Mouse (Mus musculus) spleen, adult 2 months (tissue): ENCODE data around the gene Ren1. TPM values are rescaled to one million over a fixed set of nuclear protein-coding genes. Genes with fewer than 3 reads are reported as not detected.
A peak's percentile ranks its signal among the peaks of the same experiment; 100 is the strongest.

ENCODE experiments used
- DNase-seq, 2 experiments: peaks; one replicate each; pipeline versions ENCODE4 v3.0.0 to v3.0.0-alpha.2; 2012 to 2021; ENCODE audit warnings: low spot score in 2 of 2, low read depth in 1 of 2
- H3K27ac ChIP-seq: fragments of 200-500 bp; 2 replicates; pipeline ENCODE4 v1.5.1; 2012; ENCODE audit warnings: low read length, inconsistent platforms; ENCODE audit not compliant: insufficient read depth
- H3K27me3 ChIP-seq: fragments of 200-500 bp; 2 replicates; pipeline ENCODE4 v1.6.1; 2012; ENCODE audit warnings: mild to moderate bottlenecking, moderate library complexity, low read length, inconsistent platforms; ENCODE audit not compliant: control insufficient read depth, insufficient read depth
- H3K36me3 ChIP-seq: fragments of 200-500 bp; 2 replicates; pipeline ENCODE4 v1.6.1; 2012; ENCODE audit warnings: mild to moderate bottlenecking, low read length, inconsistent platforms; ENCODE audit not compliant: control insufficient read depth, insufficient read depth
- H3K4me1 ChIP-seq: fragments of 200-500 bp; 2 replicates; pipeline ENCODE4 v1.6.1; 2011; ENCODE audit warnings: inconsistent platforms; ENCODE audit not compliant: control insufficient read depth, insufficient read depth, insufficient read length
- H3K4me3 ChIP-seq: fragments of 200-500 bp; 2 replicates; pipeline ENCODE4 v1.5.1; 2011; ENCODE audit warnings: mild to moderate bottlenecking, inconsistent platforms; ENCODE audit not compliant: insufficient read depth, insufficient read length; ENCODE audit errors: extremely low read depth
- CTCF ChIP-seq: fragments of 200-500 bp; IDR thresholded peaks from 2 replicates; pipeline ENCODE4 v1.5.1; 2011; ENCODE audit warnings: mild to moderate bottlenecking, inconsistent platforms; ENCODE audit not compliant: insufficient read depth, insufficient read length, insufficient replicate concordance; ENCODE audit errors: extremely low read depth
- POLR2A ChIP-seq: fragments of 200-500 bp; IDR thresholded peaks from 2 replicates; pipeline ENCODE4 v1.6.1; 2011; ENCODE audit warnings: low read depth, low read length, inconsistent platforms
- WGBS: fragments of 180-500 bp; shearing (Covaris S2); methylation state at CpG from one replicate; pipeline ENCODE4 v1.1.7; 2018; 5-methylcytosine and 5-hydroxymethylcytosine counted together
- polyA plus RNA-seq: library from polyadenylated mRNA; depleted of rRNA; stranded (reverse); fragments of >200 nt; gene quantifications from 2 replicates; pipeline ENCODE4 v1.2.3, GENCODE M21; 2012

The Ren1 gene
- polyA plus RNA-seq, 1 experiment = not detected

DNA sequence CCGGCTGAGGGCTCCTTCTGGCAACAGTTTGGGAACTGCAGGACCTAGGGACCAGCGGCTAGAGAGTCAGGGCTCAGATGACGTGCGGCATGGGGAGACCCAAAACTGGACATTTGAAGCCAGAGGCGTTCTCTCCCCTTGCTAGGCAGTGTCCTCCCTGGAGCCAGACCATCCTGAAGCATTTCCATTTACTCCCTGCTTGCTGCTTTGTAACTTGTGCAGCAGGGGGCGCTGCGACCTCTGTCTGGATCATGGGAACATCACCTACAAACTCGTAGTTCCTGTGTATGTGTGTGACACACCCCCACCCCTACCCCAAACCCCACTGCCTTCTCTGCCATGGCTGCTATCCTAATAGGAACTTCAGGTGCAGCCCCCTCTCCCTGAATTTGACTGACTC lies 35.9 kb upstream of the Ren1 start:
- DNase-seq = peak; percentile 12 to 40
- H3K36me3 ChIP-seq = no peaks in the 10 kb centered on the region
- WGBS = 31% methylated on average over 8 of the region's 8 CpGs
- H3K27me3 ChIP-seq = no peaks in the 10 kb centered on the region
- no peaks in the 10 kb centered on the region for H3K4me1 ChIP-seq
- peak; percentile 54; the same call in 1 of the 2 replicates for TF ChIP-seq CTCF
- no peak for TF ChIP-seq POLR2A
- no peak overlapping the region for H3K27ac ChIP-seq
- H3K4me3 ChIP-seq = no peak overlapping the region

DNA sequence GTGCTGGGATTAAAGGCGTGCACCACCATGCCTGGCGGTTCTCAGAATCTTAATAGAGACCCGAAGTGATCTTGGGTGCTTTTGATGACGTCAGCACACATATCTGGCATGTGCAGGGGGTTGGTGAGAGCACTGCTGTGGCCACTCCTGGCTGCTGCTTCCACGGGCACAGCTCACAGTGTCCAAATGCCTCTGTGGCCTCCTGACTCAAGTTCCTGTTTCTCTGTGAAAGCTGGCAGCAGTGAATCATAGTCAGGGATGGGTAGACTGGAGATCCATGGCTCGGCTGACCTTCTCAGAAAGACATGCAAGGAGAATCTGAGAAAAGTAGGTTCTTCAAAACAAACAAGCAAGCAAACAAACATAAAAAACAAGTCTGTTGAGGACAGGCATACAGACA lies 34.5 kb upstream of the Ren1 start:
- TF ChIP-seq POLR2A = no peak
- TF ChIP-seq CTCF = no peak
- no peak for DNase-seq
- Histone ChIP-seq H3K4me1 (no peaks in the 10 kb centered on the region), H3K4me3 (no peak overlapping the region), H3K27ac (no peak overlapping the region), H3K36me3 (no peaks in the 10 kb centered on the region), H3K27me3 (no peaks in the 10 kb centered on the region)
- 64% methylated on average over 6 of the region's 6 CpGs for WGBS

DNA sequence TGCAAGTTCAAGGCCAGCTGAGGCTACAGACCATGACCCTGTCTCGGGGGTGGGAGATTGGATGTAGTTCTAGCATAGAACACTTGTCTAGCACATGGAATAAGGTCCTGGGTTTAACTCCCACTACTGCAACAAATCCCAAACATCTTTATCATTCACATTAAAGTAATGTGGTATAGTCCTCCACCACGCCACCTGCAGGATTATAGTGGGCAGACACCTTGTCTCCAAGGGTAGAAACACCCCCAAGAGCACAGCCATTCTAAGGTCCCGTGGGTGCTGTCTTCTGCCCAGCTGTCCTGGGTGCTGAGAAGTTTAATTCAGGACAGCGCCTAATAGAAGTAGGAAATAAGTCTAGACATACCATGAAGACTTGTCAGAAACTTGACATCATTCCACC lies 33.7 kb upstream of the Ren1 start:
- Histone ChIP-seq H3K4me3 (no peak overlapping the region), H3K27ac (no peak overlapping the region), H3K27me3 (no peaks in the 10 kb centered on the region), H3K4me1 (no peaks in the 10 kb centered on the region), H3K36me3 (no peaks in the 10 kb centered on the region)
- 75% methylated on average over 4 of the region's 4 CpGs for WGBS
- TF ChIP-seq POLR2A = no peak
- no peak for TF ChIP-seq CTCF
- DNase-seq = no peak

DNA sequence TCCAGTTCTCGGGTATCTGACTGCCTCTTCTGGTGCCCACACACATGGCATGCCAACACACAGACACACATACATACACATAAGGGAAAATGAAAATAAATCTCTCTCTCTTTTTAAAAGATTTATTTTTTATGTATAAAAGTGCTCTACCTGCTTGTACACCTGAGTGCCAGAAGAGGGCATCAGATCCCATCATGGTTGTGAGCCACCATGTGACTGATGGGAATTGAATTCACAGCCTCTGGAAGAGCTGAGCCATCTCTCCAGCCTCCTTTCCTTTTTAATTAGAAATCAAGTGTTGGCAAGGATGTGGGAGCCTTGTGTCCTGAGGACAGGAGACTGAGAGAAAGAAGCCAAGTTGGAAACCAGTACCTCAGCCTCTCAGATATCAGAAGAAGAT lies 33.2 kb upstream of the Ren1 start:
- TF ChIP-seq CTCF (no peak), POLR2A (no peak)
- Histone ChIP-seq H3K4me3 (no peak overlapping the region), H3K36me3 (no peaks in the 10 kb centered on the region), H3K27me3 (no peaks in the 10 kb centered on the region), H3K4me1 (no peaks in the 10 kb centered on the region), H3K27ac (no peak overlapping the region)
- WGBS = 69% methylated on average over 1 of the region's 1 CpGs
- DNase-seq = no peak

DNA sequence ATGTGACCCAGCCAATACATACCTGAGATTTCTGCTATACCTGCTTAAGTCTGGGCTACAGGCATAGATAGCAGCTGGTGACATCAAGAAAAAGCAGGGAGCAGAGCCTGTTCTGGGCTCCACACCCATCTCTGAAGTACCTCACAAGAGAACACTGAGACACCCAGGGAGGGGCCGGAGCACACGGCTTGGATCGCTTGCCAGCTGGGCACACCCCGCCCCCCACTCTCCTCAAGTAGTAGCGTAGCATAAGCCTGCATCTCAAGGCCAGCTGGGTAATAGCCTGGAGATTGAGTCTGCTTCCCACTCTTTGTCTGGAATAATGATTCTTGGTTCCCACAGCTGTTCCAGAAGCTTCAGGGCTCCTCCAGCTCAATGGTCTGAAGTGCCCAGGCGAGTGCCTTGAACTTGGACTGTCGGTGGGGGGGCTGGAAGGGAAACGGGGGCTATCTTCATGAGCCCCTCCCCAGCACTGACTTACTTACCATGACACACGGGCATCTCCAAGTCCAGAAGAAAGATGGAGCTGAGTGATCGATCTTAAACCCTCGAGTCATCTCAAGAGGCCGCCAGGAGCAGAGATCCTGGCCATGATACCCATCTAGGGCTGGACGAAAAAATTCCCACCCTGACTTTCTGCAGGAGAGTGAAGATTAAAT lies 28.9 kb upstream of the Ren1 start, which contains the start of gene Kiss1:
TSS of gene Kiss1 (plus strand) at position 609 of the 659 bp plus-strand sequence.
- no peak for DNase-seq
- 87% methylated on average over 13 of the region's 13 CpGs for WGBS
- Histone ChIP-seq H3K36me3 (no peaks in the 10 kb centered on the region), H3K4me1 (no peaks in the 10 kb centered on the region), H3K27me3 (no peaks in the 10 kb centered on the region), H3K27ac (no peak within 1 kb of the TSS), H3K4me3 (no peak within 1 kb of the TSS)
- no peak for TF ChIP-seq POLR2A
- no peak for TF ChIP-seq CTCF

DNA sequence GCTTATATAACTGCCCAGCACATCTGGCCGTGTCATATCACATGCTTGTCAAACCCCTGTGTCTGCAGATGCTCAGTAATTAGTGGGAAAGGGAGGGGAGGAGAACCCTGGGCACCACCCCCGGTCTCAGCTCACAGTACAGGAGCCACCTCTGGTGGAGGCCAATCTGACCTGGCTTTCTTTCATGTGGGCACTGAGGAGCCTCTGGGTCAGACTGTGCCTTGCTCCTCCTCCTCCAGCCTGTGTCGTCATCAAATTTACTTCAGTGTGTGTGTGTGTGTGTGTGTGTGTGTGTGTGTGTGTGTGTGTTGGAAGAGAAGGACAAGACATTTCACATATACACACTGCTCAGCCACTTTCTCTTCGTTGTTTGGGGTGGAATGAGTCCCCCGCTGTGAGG lies 27.0 kb upstream of the Ren1 start:
- H3K27me3 ChIP-seq = no peaks in the 10 kb centered on the region
- no peak for DNase-seq
- no peaks in the 10 kb centered on the region for H3K4me1 ChIP-seq
- H3K27ac ChIP-seq = no peak overlapping the region
- no peak overlapping the region for H3K4me3 ChIP-seq
- 61% methylated on average over 5 of the region's 5 CpGs for WGBS
- H3K36me3 ChIP-seq = no peaks in the 10 kb centered on the region
- TF ChIP-seq POLR2A (no peak), CTCF (no peak)

DNA sequence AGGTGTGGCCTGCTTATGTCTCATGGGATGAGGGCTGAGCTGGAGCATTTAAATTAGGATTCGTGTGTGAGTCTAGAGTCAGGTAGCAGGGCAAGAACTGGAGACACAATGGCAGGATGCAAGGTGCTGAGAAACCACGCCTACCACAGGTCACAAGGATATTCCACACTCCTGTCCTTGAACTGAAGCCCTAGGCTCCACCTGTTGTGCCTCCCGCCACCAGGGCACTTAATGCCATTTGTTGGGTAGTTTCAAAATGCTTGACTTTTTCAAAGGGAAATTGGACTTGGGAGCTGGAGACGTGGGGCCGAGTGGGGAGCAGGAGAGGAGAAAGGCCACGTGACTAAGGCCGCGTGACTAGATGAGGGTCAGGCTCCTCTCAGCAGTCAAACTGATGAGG lies 24.4 kb upstream of the Ren1 start:
- H3K4me3 ChIP-seq = no peak overlapping the region
- no peak overlapping the region for H3K27ac ChIP-seq
- TF ChIP-seq CTCF = no peak
- no peak for TF ChIP-seq POLR2A
- no peak for DNase-seq
- H3K36me3 ChIP-seq = no peaks in the 10 kb centered on the region
- WGBS = 91% methylated on average over 8 of the region's 8 CpGs
- 0 out of 2 replicates have a peak, but pooled peaks cover 2% of the 10 kb centered on the region for H3K27me3 ChIP-seq
- peaks cover 4% of the 10 kb centered on the region; the same call in 1 of the 2 replicates for H3K4me1 ChIP-seq
